8 mouse cellular contexts compared by ENCODE assay signal in the genomic region with DNA sequence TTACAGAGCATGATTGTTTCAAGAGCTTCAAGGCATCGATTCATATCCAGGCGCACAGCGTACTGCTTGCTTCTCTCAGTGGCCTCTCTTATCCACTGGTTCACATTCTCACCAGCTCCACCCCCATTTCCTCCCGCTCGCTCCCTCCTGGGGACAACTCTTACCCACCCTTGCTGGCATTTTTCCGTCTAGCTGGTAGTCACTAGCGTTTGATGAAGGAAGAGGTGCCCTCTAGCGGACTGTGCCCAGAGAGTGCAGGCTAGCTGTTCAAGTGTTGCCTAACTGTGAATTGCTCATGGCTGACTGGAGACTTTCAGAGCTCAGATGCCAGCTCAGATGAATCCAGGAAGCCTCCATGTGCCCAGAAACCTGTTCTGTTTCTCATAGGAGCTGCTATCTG.
A peak's percentile ranks its signal among the peaks of the same experiment; 100 is the strongest.
DNase-seq lines count a peak whose midpoint lies in the region; ATAC-seq lines count a peak whose summit lies in the region.

No protein-coding gene starts in this region.

- H3K9ac ChIP-seq in hindbrain, embryonic 13.5 days, result no peak overlapping the region

- H3K27ac ChIP-seq in hindbrain, embryonic 13.5 days, result peak overlapping the region; percentile 73

- no peaks in the 10 kb centered on the region for H3K9me3 ChIP-seq in hindbrain, embryonic 13.5 days

- H3K27me3 ChIP-seq in hindbrain, embryonic 13.5 days, result no peaks in the 10 kb centered on the region

- DNase-seq in Muller cell, postnatal 12 days (ENCODE audit: inconsistent ontology term), result peak; percentile 86
- peak; percentile 74 for DNase-seq in cerebellum, adult 9-10 months
- peak; percentile 82 to 84 for DNase-seq in frontal cortex, postnatal 14 days (ENCODE audit: low spot score in 2 of 2)
- DNase-seq in layer of hippocampus, postnatal 36 days, result peak; percentile 80 to 81
- DNase-seq in lung, postnatal 36 days, result peak; percentile 85
- peak; percentile 89 to 91 for DNase-seq in right cerebral cortex, adult 2 months (ENCODE audit: low spot score in 2 of 2)
- peak; percentile 47 to 66 for DNase-seq in urinary bladder, postnatal 4 days (ENCODE audit: low spot score in 2 of 2)

- WGBS in hindbrain, embryonic 13.5 days, result 3% methylated on average over 8 of the region's 8 CpGs

- no peaks in the 10 kb centered on the region for H3K36me3 ChIP-seq in hindbrain, embryonic 13.5 days

- peaks cover 34% of the 10 kb centered on the region for H3K4me1 ChIP-seq in hindbrain, embryonic 13.5 days (replicated peaks)

- no peak overlapping the region for H3K4me2 ChIP-seq in hindbrain, embryonic 13.5 days

- peak; percentile 78 for ATAC-seq in hindbrain, embryonic 13.5 days (ENCODE audit: low FRiP score)

- no peak overlapping the region for H3K4me3 ChIP-seq in hindbrain, embryonic 13.5 days
